Mouse (Mus musculus): ENCODE measurements around the gene Hipk4.
"Not testable (repeated sequence)": the region's sequence is repeated elsewhere in the genome, so short reads cannot be mapped to it uniquely, and the experiment has no call there.

Gene Hipk4

DNA sequence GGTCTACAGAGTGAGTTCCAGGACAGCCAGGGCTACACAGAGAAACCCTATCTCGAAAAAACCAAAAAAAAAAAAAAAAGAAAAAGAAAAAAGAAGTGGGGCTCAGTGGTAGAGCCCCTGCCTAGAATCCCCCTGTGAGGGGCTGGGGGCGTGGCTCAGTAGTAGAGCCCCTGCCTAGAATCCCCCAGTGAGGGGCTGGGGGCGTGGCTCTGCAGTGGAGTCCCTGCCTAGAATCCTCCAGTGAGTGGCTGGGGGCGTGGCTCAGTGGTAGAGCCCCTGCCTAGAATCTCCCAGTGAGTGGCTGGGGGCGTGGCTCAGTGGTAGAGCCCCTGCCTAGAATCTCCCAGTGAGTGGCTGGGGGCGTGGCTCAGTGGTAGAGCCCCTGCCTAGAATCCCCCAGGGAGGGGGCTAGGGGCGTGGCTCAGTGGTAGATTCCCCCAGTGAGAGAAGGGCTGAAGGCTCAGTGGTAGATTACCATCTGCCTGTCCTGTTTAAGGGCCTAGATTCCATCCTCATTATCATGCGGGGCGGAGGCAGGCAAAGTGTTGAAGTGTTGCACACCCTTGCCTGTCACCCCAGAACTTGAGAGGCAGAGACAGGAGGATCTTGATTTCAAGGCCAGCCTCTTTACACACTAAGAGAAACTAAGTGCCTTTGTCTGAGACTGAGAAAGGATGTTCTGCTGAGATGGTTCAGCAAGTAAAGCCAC is 28.3 kb upstream of the Hipk4 start:
- in situ Hi-C loops (cut with MboI) = not testable (repeated sequence)

DNA sequence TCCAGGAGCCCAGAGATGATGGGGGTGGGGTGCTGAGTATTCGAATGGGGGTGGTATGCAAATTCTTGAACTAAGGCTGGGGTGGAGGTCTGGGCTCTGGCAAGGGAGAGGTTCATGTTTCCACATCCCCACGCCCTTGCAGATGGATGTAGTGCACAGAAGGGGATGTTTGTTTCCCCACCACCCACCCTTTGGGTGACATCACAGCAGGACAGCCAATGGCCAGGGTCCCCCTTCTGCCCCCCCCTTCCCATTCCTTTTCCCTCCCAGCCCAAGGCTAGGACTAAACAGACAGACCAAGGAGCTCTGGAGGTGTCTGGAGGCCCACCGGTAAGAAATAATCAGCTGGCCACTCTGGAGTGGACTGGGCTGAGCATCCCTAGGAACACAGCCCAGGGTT is 24.0 kb upstream of the Hipk4 start, which contains the start of gene Prx:
Gene Prx, plus strand, starts transcription at position 289 of the 400 bp plus-strand sequence.
- in situ Hi-C loops (cut with MboI) = no loop called here

DNA sequence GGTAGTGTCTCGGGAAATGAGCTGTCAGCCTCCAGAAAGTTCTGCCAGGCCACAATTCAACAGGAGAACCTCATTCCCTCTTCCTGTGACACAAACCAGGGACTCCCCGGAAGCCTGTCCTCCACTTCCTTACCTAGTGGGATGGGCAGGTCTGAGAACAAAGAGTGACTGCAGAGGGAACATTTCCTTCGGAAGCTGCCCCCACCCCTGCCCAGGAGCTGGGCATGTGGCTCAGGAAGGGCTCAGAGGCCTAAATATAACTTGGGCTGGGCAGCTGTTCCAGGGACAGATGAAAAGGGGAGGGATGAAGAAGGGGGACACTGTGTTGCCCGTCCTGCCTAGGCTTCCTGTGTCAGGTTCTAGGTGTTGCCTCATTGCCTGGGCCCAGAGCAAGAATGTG is 21.4 kb upstream of the Hipk4 start:
- in situ Hi-C loops (cut with MboI) = loop anchor here (10.0 kb wide), 1 partner anchor 167 kb away; the partner anchor contains the start of gene Ltbp4

DNA sequence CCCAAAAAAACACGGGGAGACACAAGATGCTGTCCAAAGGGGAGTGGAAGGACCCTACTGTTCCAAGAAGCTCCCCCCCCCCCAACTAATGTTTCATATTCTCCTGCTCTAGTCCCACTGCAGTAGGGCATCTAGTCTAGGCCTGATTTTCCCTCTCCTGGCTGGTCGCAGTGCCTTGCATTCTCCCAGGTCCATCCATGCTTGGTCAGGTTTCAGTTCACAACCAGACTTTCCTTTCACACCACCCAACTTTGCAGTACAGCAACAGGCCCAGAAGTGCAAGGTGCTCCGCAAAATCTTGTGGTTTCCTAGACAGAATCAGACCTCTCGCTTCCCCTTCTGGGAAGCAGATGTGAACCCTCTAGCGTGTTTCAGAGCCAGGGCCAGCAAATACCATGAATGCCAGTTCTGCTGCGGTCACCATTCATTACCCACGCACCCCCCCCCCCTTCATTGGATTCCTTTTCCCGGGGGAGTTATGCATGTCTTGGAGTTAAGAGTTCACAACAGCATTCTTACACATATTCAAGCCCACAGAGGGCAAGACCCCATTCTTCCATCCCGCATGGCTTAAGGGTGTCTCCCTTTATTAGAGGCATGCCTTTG is 16.2 kb upstream of the Hipk4 start:
- in situ Hi-C loops (cut with MboI) = loop anchor here (10.0 kb wide), 1 partner anchor 172 kb away; the partner anchor contains the start of gene Ltbp4

DNA sequence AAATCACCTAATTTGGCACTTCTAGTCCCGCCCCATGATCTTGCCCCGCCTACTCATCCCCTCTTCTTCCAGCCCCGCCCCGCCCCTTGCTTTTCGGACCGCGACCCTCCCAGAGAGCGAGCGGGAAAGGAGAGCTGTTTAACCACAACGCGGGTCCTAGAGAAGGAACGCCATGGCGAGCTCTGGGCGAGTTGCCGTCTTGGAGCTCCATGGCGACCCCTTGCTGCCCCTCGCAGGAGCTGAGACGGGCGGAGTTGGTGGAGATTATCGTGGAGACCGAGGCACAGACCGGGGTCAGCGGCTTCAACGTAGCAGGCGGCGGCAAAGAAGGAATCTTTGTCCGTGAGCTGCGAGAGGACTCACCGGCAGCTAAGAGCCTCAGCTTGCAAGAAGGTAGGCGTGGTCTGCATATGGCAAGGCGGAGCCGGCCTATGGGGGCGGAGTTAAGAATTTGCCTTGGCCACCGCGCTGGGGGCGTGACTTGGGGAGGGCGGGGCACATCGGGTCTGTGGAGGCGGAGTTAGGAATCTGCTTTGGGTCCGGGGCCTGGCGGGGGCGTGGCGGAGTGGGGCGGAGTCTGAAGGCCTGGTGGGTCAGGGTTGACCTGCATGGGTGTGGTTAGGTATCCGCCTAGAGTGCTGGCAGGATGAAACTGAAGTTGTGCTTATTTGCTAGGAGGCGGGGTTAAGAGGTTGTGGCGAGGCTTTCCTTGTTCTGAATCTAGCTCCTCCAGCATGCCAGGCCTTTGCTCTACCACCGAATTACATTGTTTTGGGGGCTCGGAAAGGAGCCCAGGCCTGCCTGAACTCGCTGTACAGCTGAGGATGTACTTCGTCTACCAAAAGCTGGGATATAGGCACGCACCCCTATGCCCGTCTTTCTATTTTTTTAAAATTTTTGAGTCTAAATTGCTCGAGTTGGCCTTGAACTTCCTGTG is 15.1 kb upstream of the Hipk4 start:
- in situ Hi-C loops (cut with MboI) = loop anchor here (10.0 kb wide), 1 partner anchor 173 kb away; the partner anchor contains the start of gene Ltbp4

DNA sequence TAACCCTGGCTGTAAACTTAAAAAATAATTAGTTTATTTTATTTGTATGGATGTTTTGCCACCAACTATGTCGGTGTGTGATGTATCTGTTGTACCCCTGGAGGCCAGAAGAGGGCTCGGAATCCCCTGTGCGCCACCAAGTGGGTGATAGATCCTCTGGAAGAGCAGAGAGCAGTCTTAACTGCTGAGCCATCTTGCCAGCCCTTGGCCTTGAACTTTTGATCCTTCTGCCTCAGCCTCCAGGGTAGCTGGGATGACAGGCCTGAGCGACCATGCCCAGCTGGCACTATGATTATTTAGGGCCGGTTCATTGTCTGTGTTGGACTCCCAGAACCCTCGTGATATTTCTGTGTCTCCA is 14.4 kb upstream of the Hipk4 start:
- in situ Hi-C loops (cut with MboI) = loop anchor here (10.0 kb wide), 1 partner anchor 174 kb away; the partner anchor contains the start of gene Ltbp4

DNA sequence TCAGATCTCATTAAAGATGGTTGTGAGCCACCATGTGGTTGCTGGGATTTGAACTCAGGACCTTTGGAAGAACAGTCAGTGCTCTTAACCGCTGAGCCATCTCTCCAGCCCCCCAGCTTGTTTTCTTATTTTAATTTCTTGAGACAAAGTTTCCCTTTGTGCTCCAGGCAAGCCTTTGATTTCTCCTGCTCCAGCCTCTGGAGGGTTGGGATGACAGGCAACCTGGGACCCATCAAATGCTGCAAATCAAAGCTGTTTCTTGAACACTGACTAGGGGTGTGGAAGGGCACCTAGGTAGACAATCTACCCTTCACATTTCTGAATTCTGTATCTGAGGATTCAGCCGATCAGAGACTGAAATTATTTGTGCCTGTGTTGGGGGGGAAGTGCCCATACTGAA is 12.3 kb upstream of the Hipk4 start:
- in situ Hi-C loops (cut with MboI) = no loop called here

DNA sequence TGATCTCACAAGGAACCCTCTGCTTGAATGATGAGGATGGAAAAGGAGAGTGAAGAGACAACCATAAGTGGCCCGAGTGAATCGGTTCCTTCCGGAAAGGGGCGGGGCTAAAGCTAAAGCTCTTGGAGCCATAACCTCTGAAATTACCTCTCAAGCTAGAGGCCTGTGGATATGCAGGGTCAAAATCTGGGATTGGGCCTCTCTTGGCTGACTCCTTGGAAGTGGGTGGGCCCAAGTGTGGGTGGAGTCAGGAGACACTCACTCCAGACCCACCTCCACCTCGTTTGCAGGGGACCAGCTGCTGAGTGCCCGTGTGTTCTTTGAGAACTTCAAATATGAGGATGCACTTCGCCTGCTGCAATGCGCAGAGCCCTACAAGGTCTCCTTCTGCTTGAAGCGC is 8.1 kb upstream of the Hipk4 start:
- in situ Hi-C loops (cut with MboI) = no loop called here

DNA sequence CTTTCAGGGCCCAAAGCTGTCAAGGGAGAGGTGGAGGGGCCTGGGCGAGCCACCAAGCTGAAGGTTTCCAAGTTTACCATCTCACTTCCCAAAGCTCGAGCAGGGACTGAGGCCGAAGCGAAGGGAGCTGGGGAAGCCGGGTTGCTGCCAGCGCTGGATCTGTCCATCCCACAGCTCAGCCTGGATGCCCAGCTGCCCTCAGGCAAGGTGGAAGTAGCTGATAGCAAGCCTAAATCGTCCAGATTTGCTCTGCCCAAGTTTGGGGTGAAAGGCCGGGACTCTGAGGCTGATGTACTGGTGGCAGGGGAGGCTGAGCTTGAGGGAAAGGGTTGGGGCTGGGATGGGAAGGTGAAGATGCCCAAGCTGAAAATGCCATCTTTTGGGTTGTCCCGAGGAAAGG is 4.8 kb upstream of the Hipk4 start:
- in situ Hi-C loops (cut with MboI) = no loop called here

DNA sequence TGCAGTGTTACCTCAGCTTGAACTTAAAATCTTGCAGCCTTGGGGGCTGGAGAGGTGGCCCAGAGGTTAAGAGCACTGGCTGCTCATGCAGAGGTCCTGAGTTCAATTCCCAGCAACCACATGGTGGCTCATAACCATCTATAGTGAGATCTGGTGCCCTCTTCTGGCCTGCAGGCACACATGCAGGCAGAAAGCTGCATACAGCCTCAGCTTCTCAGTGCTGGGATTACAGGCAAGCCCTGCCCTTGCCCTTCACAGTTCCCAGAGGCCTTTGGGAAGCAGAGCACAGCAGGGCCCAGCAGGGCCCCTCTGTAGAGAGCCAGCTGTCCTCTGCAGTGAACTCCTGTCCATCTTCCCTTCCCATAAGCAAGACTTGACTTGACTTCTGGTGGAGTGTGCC is 3.0 kb upstream of the Hipk4 start:
- in situ Hi-C loops (cut with MboI) = loop anchor here (10.0 kb wide), 1 partner anchor 175 kb away; no protein-coding TSS in a partner anchor

DNA sequence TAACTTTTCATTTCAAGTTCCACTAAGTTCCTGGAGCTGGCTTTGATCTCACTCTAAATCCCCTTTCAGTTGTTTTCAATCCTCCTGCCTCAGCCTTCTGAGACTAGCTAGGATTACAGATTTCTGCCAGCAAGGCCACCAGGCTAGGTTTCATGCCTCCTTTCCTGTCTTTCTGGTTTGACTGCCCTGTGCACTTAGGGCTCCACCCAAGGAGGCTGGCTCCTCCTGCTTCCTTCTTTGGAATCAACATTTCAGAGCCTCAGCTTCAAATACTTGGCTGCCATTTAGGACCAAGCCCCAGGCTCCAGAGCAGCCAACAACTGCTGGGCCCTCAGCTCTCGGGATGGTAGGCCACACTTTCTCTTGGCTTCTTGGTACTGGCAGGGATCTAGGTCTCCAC is 2.5 kb upstream of the Hipk4 start:
- in situ Hi-C loops (cut with MboI) = loop anchor here (10.0 kb wide), 1 partner anchor 176 kb away; no protein-coding TSS in a partner anchor

DNA sequence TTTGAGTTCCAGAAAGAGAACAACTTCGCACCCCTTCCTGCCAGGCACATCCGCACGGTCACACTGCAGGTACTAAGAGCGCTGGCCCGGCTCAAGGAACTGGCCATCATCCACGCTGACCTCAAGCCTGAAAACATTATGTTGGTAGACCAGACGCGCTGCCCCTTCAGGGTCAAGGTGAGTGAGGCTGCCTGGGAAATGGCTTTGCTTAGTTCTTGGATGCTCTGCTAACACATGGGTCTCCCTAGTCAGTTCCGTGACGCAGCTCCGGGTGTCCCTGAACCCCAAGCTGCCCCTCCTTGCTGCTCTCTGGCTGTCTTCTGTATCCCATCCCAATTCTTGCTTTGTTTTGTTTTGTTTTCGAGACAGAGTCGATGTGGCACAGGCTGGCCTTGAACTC is 738 bp downstream of the Hipk4 start:
- in situ Hi-C loops (cut with MboI) = loop anchor here (10.0 kb wide), 1 partner anchor 179 kb away; no protein-coding TSS in a partner anchor

DNA sequence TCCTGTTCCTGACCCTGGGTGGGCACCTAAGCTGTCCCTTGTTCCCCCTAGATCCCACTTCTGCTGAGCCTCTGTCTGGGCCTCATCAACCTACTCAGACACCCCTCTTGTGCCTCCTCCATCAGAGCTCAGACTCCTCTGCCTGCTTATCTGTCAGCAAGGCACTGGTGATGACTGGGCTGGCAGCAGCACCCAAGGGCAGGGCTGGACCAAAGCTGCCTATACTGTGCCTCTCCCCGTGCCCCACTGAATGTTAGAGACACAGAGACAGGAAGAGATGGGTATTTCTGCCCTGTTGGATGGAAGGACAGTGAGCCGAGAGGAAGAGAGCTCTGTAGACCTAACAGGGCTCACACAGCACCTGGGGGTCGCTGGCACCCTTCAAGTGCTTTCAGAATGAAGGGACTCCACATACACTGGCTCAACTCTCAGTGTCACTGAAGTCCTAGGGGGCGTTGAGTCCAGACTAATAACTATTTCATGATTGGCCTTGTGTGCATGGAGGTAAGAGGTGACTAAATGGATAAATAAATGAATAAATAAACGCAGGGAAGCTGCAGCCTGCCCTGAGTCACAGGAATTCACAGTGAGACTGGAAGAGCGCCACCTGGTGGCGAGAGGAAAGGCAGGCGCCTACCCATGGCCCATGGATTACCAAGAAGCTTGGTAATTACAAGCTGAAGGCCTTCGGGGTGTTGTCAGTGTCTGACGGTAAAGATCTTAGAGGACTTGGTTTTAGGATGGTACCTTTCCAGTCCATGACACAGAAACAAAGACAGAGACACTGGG is 3.2 kb downstream of the Hipk4 start:
- in situ Hi-C loops (cut with MboI) = loop anchor here (10.0 kb wide), 1 partner anchor 181 kb away; no protein-coding TSS in a partner anchor

DNA sequence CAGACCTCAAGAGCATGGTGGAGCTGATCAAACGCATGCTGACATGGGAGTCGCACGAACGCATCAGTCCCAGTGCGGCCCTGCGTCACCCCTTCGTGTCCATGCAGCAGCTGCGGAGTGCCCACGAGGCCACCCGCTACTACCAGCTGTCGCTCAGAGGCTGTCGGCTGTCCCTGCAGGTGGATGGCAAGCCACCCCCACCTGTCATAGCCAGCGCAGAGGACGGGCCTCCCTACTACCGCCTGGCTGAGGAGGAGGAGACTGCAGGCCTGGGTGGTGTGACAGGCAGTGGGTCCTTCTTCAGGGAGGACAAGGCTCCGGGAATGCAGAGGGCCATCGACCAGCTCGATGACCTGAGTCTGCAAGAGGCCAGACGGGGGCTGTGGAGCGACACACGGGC is 6.0 kb downstream of the Hipk4 start:
- in situ Hi-C loops (cut with MboI) = loop anchor here (10.0 kb wide), 1 partner anchor 184 kb away; no protein-coding TSS in a partner anchor

DNA sequence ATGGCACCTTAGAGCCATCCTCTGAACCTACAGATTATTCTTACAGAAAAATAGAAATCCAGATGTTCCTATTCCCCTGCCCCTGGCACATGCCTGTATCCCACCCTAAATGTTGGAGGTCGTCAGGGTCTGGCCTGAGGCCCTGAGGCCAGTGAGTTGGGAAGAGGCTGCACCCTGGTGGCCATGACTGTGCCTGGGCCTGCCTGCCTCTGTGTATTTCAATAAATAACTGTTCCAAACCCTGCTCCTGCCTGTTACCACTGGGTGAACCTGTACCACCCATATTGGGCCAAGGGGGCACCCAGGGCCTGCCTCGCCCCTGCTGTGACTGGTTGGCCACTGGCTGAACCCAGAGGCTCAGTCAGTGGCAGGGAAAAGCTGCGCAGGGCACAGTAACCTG is 7.9 kb downstream of the Hipk4 start:
- in situ Hi-C loops (cut with MboI) = no loop called here

DNA sequence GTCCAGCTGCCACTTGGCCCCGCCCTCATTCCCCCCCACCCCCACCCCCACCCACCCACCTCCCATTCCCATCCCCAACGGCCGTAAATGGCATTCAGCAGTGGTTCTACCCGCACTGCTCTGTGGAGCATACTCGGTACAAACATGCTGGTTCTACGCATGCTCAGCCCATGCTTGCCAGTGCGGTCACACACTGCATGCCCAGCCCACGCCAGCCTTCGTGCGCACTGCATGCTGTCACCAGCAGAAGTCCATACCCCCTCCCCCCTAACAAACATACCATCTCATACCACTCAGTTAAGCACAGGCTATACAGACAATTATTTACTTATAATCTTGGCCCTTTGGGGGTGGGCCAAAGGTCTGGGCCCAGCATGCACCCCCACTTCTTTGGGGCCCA is 8.6 kb downstream of the Hipk4 start:
- in situ Hi-C loops (cut with MboI) = no loop called here

DNA sequence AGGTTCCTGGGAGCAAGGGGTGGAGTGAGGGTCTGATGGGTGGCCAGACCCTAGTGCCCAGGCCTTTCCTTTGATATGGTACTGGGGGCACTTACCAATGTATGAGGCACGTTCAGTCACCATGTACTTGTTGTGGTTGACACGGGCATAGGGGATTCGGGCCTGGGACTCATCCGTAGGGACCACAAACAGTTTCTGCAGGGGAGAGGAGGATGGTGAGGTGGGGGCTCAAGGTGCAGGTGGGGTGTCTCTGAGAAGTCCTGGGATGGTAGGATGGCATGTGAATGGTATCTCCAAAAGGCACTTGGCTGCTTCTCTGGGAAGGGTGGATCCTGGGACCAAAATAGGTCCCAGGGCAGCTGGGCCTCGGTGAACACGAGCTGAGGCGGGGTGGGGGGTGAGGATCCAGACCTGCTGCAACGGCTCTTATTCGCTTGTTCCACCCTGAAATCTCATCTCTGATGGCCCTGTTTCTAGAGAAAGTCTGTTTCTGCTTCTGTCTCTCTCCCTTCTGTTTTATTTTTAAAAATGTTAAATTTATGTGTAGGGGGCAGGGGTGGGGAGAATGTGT is 9.5 kb downstream of the Hipk4 start:
- in situ Hi-C loops (cut with MboI) = no loop called here

DNA sequence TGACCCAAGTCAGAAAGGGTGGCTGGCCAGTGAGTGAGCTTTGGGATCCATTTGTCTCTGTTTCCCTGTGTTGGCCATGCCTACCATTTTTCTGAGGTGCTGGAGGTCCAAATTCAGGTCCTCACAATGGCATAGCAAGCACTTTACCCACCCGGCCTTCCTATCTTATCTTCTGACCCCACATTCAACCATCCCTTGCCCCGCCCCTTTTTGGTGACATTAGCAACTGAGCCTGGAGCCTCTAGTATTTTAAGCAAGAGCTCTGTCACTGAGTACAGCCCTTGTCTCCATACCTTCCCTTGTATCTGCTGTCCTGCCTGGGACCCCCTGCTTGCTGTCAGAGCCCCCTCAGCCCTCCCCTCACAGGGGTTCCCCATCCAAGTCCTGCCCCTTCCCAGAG is 12.3 kb downstream of the Hipk4 start:
- in situ Hi-C loops (cut with MboI) = no loop called here

DNA sequence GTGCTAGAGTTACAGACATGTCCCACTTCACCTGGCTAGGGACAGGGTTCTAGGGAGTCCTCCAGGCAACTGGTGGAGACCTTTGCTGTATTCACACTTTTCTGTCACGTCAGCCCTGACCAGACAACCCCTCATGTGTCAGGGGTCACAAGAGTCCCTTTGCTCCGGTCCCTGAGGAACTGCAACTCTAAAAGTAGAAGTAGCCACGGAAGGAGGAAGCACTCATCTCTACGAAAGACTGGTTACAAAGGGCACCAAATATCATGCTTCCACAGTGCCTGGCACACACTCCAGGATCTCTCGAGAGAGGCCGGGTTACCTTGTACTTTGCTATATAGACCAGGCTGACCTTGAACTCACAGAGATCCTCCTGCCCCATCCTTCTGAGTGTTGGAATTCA is 13.6 kb downstream of the Hipk4 start:
- in situ Hi-C loops (cut with MboI) = no loop called here

DNA sequence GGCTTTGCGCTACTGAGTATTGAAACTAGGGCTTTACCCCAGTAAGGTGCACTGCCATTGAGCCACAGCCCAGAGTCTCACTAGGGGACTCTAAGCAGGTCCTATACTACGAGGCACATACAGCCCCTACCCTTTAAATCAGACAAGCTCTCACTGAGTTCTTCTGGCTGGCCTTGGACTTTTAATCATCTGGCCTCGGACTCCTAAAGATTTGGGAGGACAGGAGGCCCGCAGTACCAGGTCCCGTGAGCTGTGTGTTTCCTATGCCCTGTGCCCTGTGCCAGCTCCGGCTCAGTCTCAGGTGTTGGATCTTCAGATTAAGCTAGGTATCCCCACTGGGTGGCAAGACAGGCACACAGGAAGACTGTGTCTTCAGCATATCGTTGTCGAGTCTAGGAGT is 14.9 kb downstream of the Hipk4 start:
- in situ Hi-C loops (cut with MboI) = no loop called here

DNA sequence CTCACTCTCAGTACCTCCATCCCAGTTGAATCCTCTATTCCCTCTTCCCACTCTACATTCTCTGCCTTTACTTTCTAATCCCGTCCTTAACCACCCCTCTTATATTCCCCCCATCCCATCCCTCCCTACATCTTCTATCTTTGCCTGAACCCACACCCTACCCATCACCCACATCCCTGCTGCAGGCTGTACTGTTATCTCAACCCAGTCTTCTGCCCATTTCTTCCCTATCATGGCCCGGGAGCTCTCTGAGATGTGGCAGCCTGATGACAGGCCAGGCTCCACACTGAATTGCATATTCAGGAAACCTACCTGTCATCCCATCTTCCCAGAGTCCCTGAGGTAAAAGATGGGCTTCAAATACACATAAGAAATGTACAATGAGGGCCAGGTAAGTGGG is 15.7 kb downstream of the Hipk4 start:
- in situ Hi-C loops (cut with MboI) = no loop called here

All from mature B cell (primary cell).